Mouse (Mus musculus): ENCODE measurements around the gene Epo. TPM values are rescaled to one million over a fixed set of nuclear protein-coding genes. Genes with fewer than 3 reads are reported as not detected.

The Epo gene
- polyA plus RNA-seq, 2 experiments: 0.40 to 0.85 TPM

- H3K9ac ChIP-seq (replicated peaks): no peak overlapping the region
- H3K27ac ChIP-seq: no peak overlapping the region
- no peaks in the 10 kb centered on the region for H3K27me3 ChIP-seq (ENCODE audit: control insufficient read depth, insufficient read depth, low read length)
- H3K4me1 ChIP-seq (replicated peaks; ENCODE audit: control insufficient read depth in 2 of 2, insufficient read depth in 2 of 2, low read length in 1 of 2): peaks cover 0 to 1% of the 10 kb centered on the region in 2 experiments; a peak in 1 of 4 replicates
- no peak for ATAC-seq (ENCODE audit: insufficient read depth)
- TF ChIP-seq CTCF (IDR thresholded peaks at IDR 0.05; ENCODE audit: low read depth) (no peak), EP300 (IDR thresholded peaks at IDR 0.05; ENCODE audit: low read depth) (no peak)
- WGBS (ENCODE audit: insufficient replicate concordance): 23% methylated on average over 6 of the region's 6 CpGs
- H3K9me3 ChIP-seq (ENCODE audit: control insufficient read depth, low read length): no peaks in the 10 kb centered on the region
- no peak for DNase-seq (ENCODE audit: low read depth in 3 of 3, low spot score in 3 of 3)
- no peak overlapping the region for H3K4me2 ChIP-seq (ENCODE audit: low read depth)
- no peaks in the 10 kb centered on the region for H3K36me3 ChIP-seq (replicated peaks; ENCODE audit: control insufficient read depth, insufficient read depth, low read depth)
- no peak overlapping the region for H3K4me3 ChIP-seq (ENCODE audit: insufficient read depth in 1 of 2, low read depth in 2 of 2, low read length in 2 of 2)
Measured at GRCm38 (mm10) chr5:137455206-137455605, 77.8 kb downstream of the Epo start.

GRCm38 (mm10) chr5:137445536-137445935 is 87.5 kb downstream of the Epo start:
- ATAC-seq (ENCODE audit: insufficient read depth): no peak
- H3K9me3 ChIP-seq (ENCODE audit: control insufficient read depth, low read length): no peaks in the 10 kb centered on the region
- TF ChIP-seq CTCF (IDR thresholded peaks at IDR 0.05; ENCODE audit: low read depth) (no peak), EP300 (IDR thresholded peaks at IDR 0.05; ENCODE audit: low read depth) (no peak)
- no peak overlapping the region for H3K9ac ChIP-seq (replicated peaks)
- no peak overlapping the region for H3K4me3 ChIP-seq (ENCODE audit: insufficient read depth in 1 of 2, low read depth in 2 of 2, low read length in 2 of 2)
- no peak overlapping the region for H3K27ac ChIP-seq
- H3K4me1 ChIP-seq (replicated peaks; ENCODE audit: control insufficient read depth in 2 of 2, insufficient read depth in 2 of 2, low read length in 1 of 2): no peaks in the 10 kb centered on the region
- H3K27me3 ChIP-seq (ENCODE audit: control insufficient read depth, insufficient read depth, low read length): no peaks in the 10 kb centered on the region
- DNase-seq (ENCODE audit: low read depth in 3 of 3, low spot score in 3 of 3): no peak
- H3K4me2 ChIP-seq (ENCODE audit: low read depth): no peak overlapping the region
- H3K36me3 ChIP-seq (replicated peaks; ENCODE audit: control insufficient read depth, insufficient read depth, low read depth): no peaks in the 10 kb centered on the region

GRCm38 (mm10) chr5:137440216-137440855 is 92.7 kb downstream of the Epo start:
- WGBS (ENCODE audit: insufficient replicate concordance): 65% methylated on average over 11 of the region's 11 CpGs
- H3K9me3 ChIP-seq (ENCODE audit: control insufficient read depth, low read length): no peaks in the 10 kb centered on the region
- H3K27ac ChIP-seq: no peak overlapping the region
- H3K27me3 ChIP-seq (ENCODE audit: control insufficient read depth, insufficient read depth, low read length): no peaks in the 10 kb centered on the region
- no peak overlapping the region for H3K9ac ChIP-seq (replicated peaks)
- no peak for TF ChIP-seq CTCF (IDR thresholded peaks at IDR 0.05; ENCODE audit: low read depth)
- no peak for TF ChIP-seq EP300 (IDR thresholded peaks at IDR 0.05; ENCODE audit: low read depth)
- no peak overlapping the region for H3K4me2 ChIP-seq (ENCODE audit: low read depth)
- no peak for ATAC-seq (ENCODE audit: insufficient read depth)
- no peak for DNase-seq (ENCODE audit: low read depth in 3 of 3, low spot score in 3 of 3)
- H3K36me3 ChIP-seq (replicated peaks; ENCODE audit: control insufficient read depth, insufficient read depth, low read depth): no peaks in the 10 kb centered on the region
- no peaks in the 10 kb centered on the region for H3K4me1 ChIP-seq (replicated peaks; ENCODE audit: control insufficient read depth in 2 of 2, insufficient read depth in 2 of 2, low read length in 1 of 2)
- H3K4me3 ChIP-seq (ENCODE audit: insufficient read depth in 1 of 2, low read depth in 2 of 2, low read length in 2 of 2): no peak overlapping the region

GRCm38 (mm10) chr5:137433889-137434288 is 99.2 kb downstream of the Epo start:
- no peaks in the 10 kb centered on the region for H3K9me3 ChIP-seq (ENCODE audit: control insufficient read depth, low read length)
- H3K27ac ChIP-seq: no peak overlapping the region
- no peaks in the 10 kb centered on the region for H3K4me1 ChIP-seq (replicated peaks; ENCODE audit: control insufficient read depth in 2 of 2, insufficient read depth in 2 of 2, low read length in 1 of 2)
- no peak overlapping the region for H3K4me3 ChIP-seq (ENCODE audit: insufficient read depth in 1 of 2, low read depth in 2 of 2, low read length in 2 of 2)
- H3K27me3 ChIP-seq (ENCODE audit: control insufficient read depth, insufficient read depth, low read length): no peaks in the 10 kb centered on the region
- TF ChIP-seq CTCF (IDR thresholded peaks at IDR 0.05; ENCODE audit: low read depth): no peak
- no peak for TF ChIP-seq EP300 (IDR thresholded peaks at IDR 0.05; ENCODE audit: low read depth)
- ATAC-seq (ENCODE audit: insufficient read depth) (no peak), DNase-seq (ENCODE audit: low read depth in 3 of 3, low spot score in 3 of 3) (no peak)
- H3K9ac ChIP-seq (replicated peaks): no peak overlapping the region
- no peak overlapping the region for H3K4me2 ChIP-seq (ENCODE audit: low read depth)
- no peaks in the 10 kb centered on the region for H3K36me3 ChIP-seq (replicated peaks; ENCODE audit: control insufficient read depth, insufficient read depth, low read depth)
- 43% methylated on average over 6 of the region's 6 CpGs for WGBS (ENCODE audit: insufficient replicate concordance)

Small RNA genes lying within 50 kb of the gene (microRNA-seq; reads per million reads assigned to microRNA genes)
- gene Mir6418: not detected

Other genes starting within 250 kb of the Epo start
- 18.1 and 20.5 TPM in 2 replicates for gene Ache, start 245.7 kb downstream of the Epo start, polyA plus RNA-seq (2012; rRNA removed)
- gene Ache, start 245.7 kb downstream of the Epo start, polyA plus RNA-seq (2014; fragmentation: Nextera tagmentation; extraction: Ambion mirVana): 12.4 and 16.6 TPM in 2 replicates
- gene Ufsp1, start 238.6 kb downstream of the Epo start, polyA plus RNA-seq (2012; rRNA removed): 8.2 and 9.4 TPM in 2 replicates
- gene Ufsp1, start 238.6 kb downstream of the Epo start, polyA plus RNA-seq (2014; fragmentation: Nextera tagmentation; extraction: Ambion mirVana): 6.3 and 7.9 TPM in 2 replicates
- gene Srrt, start 225.6 kb downstream of the Epo start, polyA plus RNA-seq (2012; rRNA removed): 64.1 and 93.4 TPM in 2 replicates
- 50.2 and 56.0 TPM in 2 replicates for gene Srrt, start 225.6 kb downstream of the Epo start, polyA plus RNA-seq (2014; fragmentation: Nextera tagmentation; extraction: Ambion mirVana)
- gene Trip6, start 218.8 kb downstream of the Epo start, polyA plus RNA-seq (2012; rRNA removed): 6.7 and 7.2 TPM in 2 replicates
- gene Trip6, start 218.8 kb downstream of the Epo start, polyA plus RNA-seq (2014; fragmentation: Nextera tagmentation; extraction: Ambion mirVana): 4.9 and 6.4 TPM in 2 replicates
- gene Slc12a9, start 199.6 kb downstream of the Epo start, polyA plus RNA-seq (2012; rRNA removed): 2.2 and 2.4 TPM in 2 replicates
- 1.2 TPM in 2 replicates for gene Slc12a9, start 199.6 kb downstream of the Epo start, polyA plus RNA-seq (2014; fragmentation: Nextera tagmentation; extraction: Ambion mirVana)
- 7.8 and 8.2 TPM in 2 replicates for gene Ephb4, start 183.1 kb downstream of the Epo start, polyA plus RNA-seq (2012; rRNA removed)
- gene Ephb4, start 183.1 kb downstream of the Epo start, polyA plus RNA-seq (2014; fragmentation: Nextera tagmentation; extraction: Ambion mirVana): 5.7 and 6.6 TPM in 2 replicates
- 0.19 and 0.22 TPM in 2 replicates for gene Zan, start 56.2 kb downstream of the Epo start, polyA plus RNA-seq (2012; rRNA removed)
- 0.06 and 0.13 TPM in 2 replicates for gene Zan, start 56.2 kb downstream of the Epo start, polyA plus RNA-seq (2014; fragmentation: Nextera tagmentation; extraction: Ambion mirVana)
- gene Pop7, start 30.7 kb downstream of the Epo start, polyA plus RNA-seq (2012; rRNA removed): 25.3 and 29.2 TPM in 2 replicates
- 34.6 and 36.5 TPM in 2 replicates for gene Pop7, start 30.7 kb downstream of the Epo start, polyA plus RNA-seq (2014; fragmentation: Nextera tagmentation; extraction: Ambion mirVana)
- 4.6 and 5.7 TPM in 2 replicates for gene Gigyf1, start 14.7 kb downstream of the Epo start, polyA plus RNA-seq (2012; rRNA removed)
- 2.1 and 2.8 TPM in 2 replicates for gene Gigyf1, start 14.7 kb downstream of the Epo start, polyA plus RNA-seq (2014; fragmentation: Nextera tagmentation; extraction: Ambion mirVana)
- 211 and 215 TPM in 2 replicates for gene Gnb2, start 268 bp upstream of the Epo start, polyA plus RNA-seq (2012; rRNA removed)
- gene Gnb2, start 268 bp upstream of the Epo start, polyA plus RNA-seq (2014; fragmentation: Nextera tagmentation; extraction: Ambion mirVana): 151 and 157 TPM in 2 replicates
- 0.15 TPM in 1 of 2 replicates, not detected in the other for gene Actl6b, start 20.3 kb upstream of the Epo start, polyA plus RNA-seq (2012; rRNA removed)
- gene Actl6b, start 20.3 kb upstream of the Epo start, polyA plus RNA-seq (2014; fragmentation: Nextera tagmentation; extraction: Ambion mirVana): not detected in 2 replicates
- gene Tfr2, start 36.6 kb upstream of the Epo start, polyA plus RNA-seq (2012; rRNA removed): 45.7 and 49.5 TPM in 2 replicates
- gene Tfr2, start 36.6 kb upstream of the Epo start, polyA plus RNA-seq (2014; fragmentation: Nextera tagmentation; extraction: Ambion mirVana): 37.6 and 41.1 TPM in 2 replicates
- gene Mospd3, start 67.8 kb upstream of the Epo start, polyA plus RNA-seq (2012; rRNA removed): 34.9 and 45.5 TPM in 2 replicates
- gene Mospd3, start 67.8 kb upstream of the Epo start, polyA plus RNA-seq (2014; fragmentation: Nextera tagmentation; extraction: Ambion mirVana): 33.8 and 38.4 TPM in 2 replicates
- gene Pcolce, start 80.5 kb upstream of the Epo start, polyA plus RNA-seq (2012; rRNA removed): 11.7 and 12.2 TPM in 2 replicates
- gene Pcolce, start 80.5 kb upstream of the Epo start, polyA plus RNA-seq (2014; fragmentation: Nextera tagmentation; extraction: Ambion mirVana): 11.6 and 12.8 TPM in 2 replicates
- 0.02 and 0.04 TPM in 2 replicates for gene Fbxo24, start 95.8 kb upstream of the Epo start, polyA plus RNA-seq (2012; rRNA removed)
- 0.05 TPM in 1 of 2 replicates, not detected in the other for gene Fbxo24, start 95.8 kb upstream of the Epo start, polyA plus RNA-seq (2014; fragmentation: Nextera tagmentation; extraction: Ambion mirVana)
- gene Lrch4, start 95.9 kb upstream of the Epo start, polyA plus RNA-seq (2012; rRNA removed): 13.9 and 16.1 TPM in 2 replicates
- 21.7 and 23.6 TPM in 2 replicates for gene Lrch4, start 95.9 kb upstream of the Epo start, polyA plus RNA-seq (2014; fragmentation: Nextera tagmentation; extraction: Ambion mirVana)
- 5.5 and 6.0 TPM in 2 replicates for gene Gm20605, start 95.9 kb upstream of the Epo start, polyA plus RNA-seq (2012; rRNA removed)
- 3.2 and 3.9 TPM in 2 replicates for gene Gm20605, start 95.9 kb upstream of the Epo start, polyA plus RNA-seq (2014; fragmentation: Nextera tagmentation; extraction: Ambion mirVana)
- gene Sap25, start 108.1 kb upstream of the Epo start, polyA plus RNA-seq (2012; rRNA removed): 12.7 and 13.7 TPM in 2 replicates
- gene Sap25, start 108.1 kb upstream of the Epo start, polyA plus RNA-seq (2014; fragmentation: Nextera tagmentation; extraction: Ambion mirVana): 2.3 and 2.9 TPM in 2 replicates
- 0.02 TPM in 2 replicates for gene Irs3, start 112.5 kb upstream of the Epo start, polyA plus RNA-seq (2012; rRNA removed)
- not detected in 2 replicates for gene Irs3, start 112.5 kb upstream of the Epo start, polyA plus RNA-seq (2014; fragmentation: Nextera tagmentation; extraction: Ambion mirVana)
- 22.4 and 24.6 TPM in 2 replicates for gene Agfg2, start 151.5 kb upstream of the Epo start, polyA plus RNA-seq (2012; rRNA removed)
- 20.5 and 24.7 TPM in 2 replicates for gene Agfg2, start 151.5 kb upstream of the Epo start, polyA plus RNA-seq (2014; fragmentation: Nextera tagmentation; extraction: Ambion mirVana)
- gene Nyap1, start 208.4 kb upstream of the Epo start, polyA plus RNA-seq (2012; rRNA removed): 0.96 and 1.2 TPM in 2 replicates
- 0.03 and 0.05 TPM in 2 replicates for gene Nyap1, start 208.4 kb upstream of the Epo start, polyA plus RNA-seq (2014; fragmentation: Nextera tagmentation; extraction: Ambion mirVana)
- gene Tsc22d4, start 212.5 kb upstream of the Epo start, polyA plus RNA-seq (2012; rRNA removed): 23.0 and 26.8 TPM in 2 replicates
- gene Tsc22d4, start 212.5 kb upstream of the Epo start, polyA plus RNA-seq (2014; fragmentation: Nextera tagmentation; extraction: Ambion mirVana): 49.7 and 62.2 TPM in 2 replicates
- 22.8 and 23.1 TPM in 2 replicates for gene Ppp1r35, start 245.6 kb upstream of the Epo start, polyA plus RNA-seq (2012; rRNA removed)
- gene Ppp1r35, start 245.6 kb upstream of the Epo start, polyA plus RNA-seq (2014; fragmentation: Nextera tagmentation; extraction: Ambion mirVana): 25.5 and 27.0 TPM in 2 replicates